Mouse (Mus musculus): ENCODE measurements at regions not wholly inside any gene's neighbourhood (a gene's known extent, or its start where the extent isn't known, plus 50 kb on each side); places are given as distances from the start of the nearest gene placed in this dataset.

- no peak for DNase-seq
- H3K27ac ChIP-seq = no peak overlapping the region
- H3K4me3 ChIP-seq = no peak overlapping the region
- intact Hi-C loops (cut with DNase I) = no loop called here
- TF ChIP-seq CTCF (IDR thresholded peaks at IDR 0.05) = no peak
Measured at GRCm38 (mm10) chr14:76694894-76695293, 138.2 kb upstream of the Serp2 start.

GRCm38 (mm10) chr14:76693351-76694317 is 136.9 kb upstream of the Serp2 start:
- peak overlapping the region; percentile 61 for H3K27ac ChIP-seq
- TF ChIP-seq CTCF (IDR thresholded peaks at IDR 0.05) = no peak
- intact Hi-C loops (cut with DNase I) = no loop called here
- H3K4me3 ChIP-seq = no peak overlapping the region
- DNase-seq = no peak

GRCm38 (mm10) chr14:76687971-76688407 is 131.3 kb upstream of the Serp2 start:
- TF ChIP-seq CTCF (IDR thresholded peaks at IDR 0.05) = no peak
- intact Hi-C loops (cut with DNase I) = no loop called here
- no peak for DNase-seq
- no peak overlapping the region for H3K27ac ChIP-seq
- no peak overlapping the region for H3K4me3 ChIP-seq

- Histone ChIP-seq H3K4me3 (no peak overlapping the region), H3K27ac (no peak overlapping the region)
- no peak for TF ChIP-seq CTCF (IDR thresholded peaks at IDR 0.05)
- intact Hi-C loops (cut with DNase I) = no loop called here
- DNase-seq = no peak
Measured at GRCm38 (mm10) chr14:76686762-76687453, 130.2 kb upstream of the Serp2 start.

GRCm38 (mm10) chr14:76685830-76686761 is 129.4 kb upstream of the Serp2 start:
- intact Hi-C loops (cut with DNase I) = no loop called here
- no peak for DNase-seq
- no peak overlapping the region for H3K27ac ChIP-seq
- TF ChIP-seq CTCF (IDR thresholded peaks at IDR 0.05) = no peak
- no peak overlapping the region for H3K4me3 ChIP-seq

- H3K4me3 ChIP-seq = no peak overlapping the region
- no peak for DNase-seq
- no peak for TF ChIP-seq CTCF (IDR thresholded peaks at IDR 0.05)
- intact Hi-C loops (cut with DNase I) = no loop called here
- no peak overlapping the region for H3K27ac ChIP-seq
Measured at GRCm38 (mm10) chr14:76684327-76684726, 127.6 kb upstream of the Serp2 start.

GRCm38 (mm10) chr14:76681581-76682377 is 125.1 kb upstream of the Serp2 start:
- intact Hi-C loops (cut with DNase I) = no loop called here
- Histone ChIP-seq H3K4me3 (no peak overlapping the region), H3K27ac (peak overlapping the region; percentile 39)
- peak; percentile 67 for DNase-seq
- TF ChIP-seq CTCF (IDR thresholded peaks at IDR 0.05) = no peak

GRCm38 (mm10) chr14:76678512-76679134 is 121.9 kb upstream of the Serp2 start:
- H3K27ac ChIP-seq = peak overlapping the region; percentile 13; the same call in 1 of the 2 replicates
- DNase-seq = peak; percentile 66
- intact Hi-C loops (cut with DNase I) = no loop called here

GRCm38 (mm10) chr14:76674949-76675348 is 118.3 kb upstream of the Serp2 start:
- intact Hi-C loops (cut with DNase I) = loop anchor here (5.0 kb wide), 2 partner anchors 43 to 67 kb away; no protein-coding TSS in a partner anchor
- TF ChIP-seq CTCF (IDR thresholded peaks at IDR 0.05) = no peak
- Histone ChIP-seq H3K4me3 (no peak overlapping the region), H3K27ac (no peak overlapping the region)
- DNase-seq = no peak

More at GRCm38 (mm10) chr14:76678512-76679134, 121.9 kb upstream of the Serp2 start:
- H3K4me3 ChIP-seq = no peak overlapping the region
- TF ChIP-seq CTCF (IDR thresholded peaks at IDR 0.05) = no peak

- no peak for DNase-seq
- intact Hi-C loops (cut with DNase I) = loop anchor here (5.0 kb wide), 2 partner anchors 42 to 68 kb away; no protein-coding TSS in a partner anchor
- no peak for TF ChIP-seq CTCF (IDR thresholded peaks at IDR 0.05)
- Histone ChIP-seq H3K4me3 (peak overlapping the region; percentile 43), H3K27ac (peak overlapping the region; percentile 78)
Measured at GRCm38 (mm10) chr14:76673671-76674331, 117.1 kb upstream of the Serp2 start.
